Mouse (Mus musculus): Measurements from ENCODE around the gene Prkag2. TPM values are rescaled to one million over a fixed set of nuclear protein-coding genes. Genes with fewer than 3 reads are reported as not detected.
A peak's percentile ranks its signal among the peaks of the same experiment; 100 is the strongest.

Prkag2 gene
- polyA plus RNA-seq, 1 experiment from 2014 or later: 36.4 TPM

GRCm38 (mm10) chr5:25075623-25076022 lies 24.8 kb downstream of the Prkag2 start:
- H3K4me1 ChIP-seq (replicated peaks; ENCODE audit: insufficient read depth, low read length): 0 out of 2 replicates have a peak, but pooled peaks cover 4% of the 10 kb centered on the region
- no peak for TF ChIP-seq CTCF (IDR thresholded peaks at IDR 0.05; ENCODE audit: low read depth)
- no peak for DNase-seq (ENCODE audit: low spot score)
- H3K4me2 ChIP-seq (ENCODE audit: low read length): no peak overlapping the region
- H3K9me3 ChIP-seq (replicated peaks; ENCODE audit: low read length): no peaks in the 10 kb centered on the region
- H3K4me3 ChIP-seq (replicated peaks; ENCODE audit: low read depth, low read length): no peak overlapping the region
- no peaks in the 10 kb centered on the region for H3K27me3 ChIP-seq (ENCODE audit: insufficient read depth, low read length)
- WGBS: 52% methylated on average over 4 of the region's 4 CpGs
- H3K9ac ChIP-seq (ENCODE audit: low read depth, low read length): no peak overlapping the region
- H3K36me3 ChIP-seq (ENCODE audit: insufficient read depth, low read length): no peaks in the 10 kb centered on the region
- peak; percentile 68; the same call in 1 of the 2 replicates for ATAC-seq (replicated peaks; ENCODE audit: low FRiP score, low read depth)
- H3K27ac ChIP-seq: 0 out of 2 replicates have a peak overlapping the region, but pooled peaks have one; percentile 1

DNA sequence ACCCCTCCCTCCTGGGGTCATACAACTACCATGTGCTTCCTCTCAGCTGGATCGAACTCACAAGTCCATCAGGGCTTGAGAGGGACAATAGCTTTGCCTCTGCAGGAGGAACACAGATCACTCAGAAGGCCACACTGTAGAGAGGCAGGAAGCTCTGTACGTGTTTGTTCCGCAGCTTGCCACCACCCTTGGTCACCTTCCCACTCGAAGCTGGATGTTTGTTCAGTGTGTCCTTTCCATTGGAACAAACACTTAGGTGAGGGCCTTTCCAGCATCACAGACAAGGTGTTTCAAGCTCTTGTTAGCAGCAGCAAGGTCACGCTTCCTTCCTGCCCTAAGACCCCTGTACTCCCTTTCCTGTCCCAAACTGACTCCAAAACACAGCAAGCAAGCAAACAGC lies 30.6 kb downstream of the Prkag2 start:
- 54% methylated on average over 5 of the region's 5 CpGs for WGBS
- peaks cover 24% of the 10 kb centered on the region for H3K4me1 ChIP-seq (replicated peaks; ENCODE audit: insufficient read depth, low read length)
- DNase-seq (ENCODE audit: low spot score) (no peak), ATAC-seq (replicated peaks; ENCODE audit: low FRiP score, low read depth) (no peak)
- no peak overlapping the region for H3K4me2 ChIP-seq (ENCODE audit: low read length)
- H3K9me3 ChIP-seq (replicated peaks; ENCODE audit: low read length): no peaks in the 10 kb centered on the region
- no peak overlapping the region for H3K9ac ChIP-seq (ENCODE audit: low read depth, low read length)
- no peak overlapping the region for H3K4me3 ChIP-seq (replicated peaks; ENCODE audit: low read depth, low read length)
- TF ChIP-seq CTCF (IDR thresholded peaks at IDR 0.05; ENCODE audit: low read depth): no peak
- no peaks in the 10 kb centered on the region for H3K27me3 ChIP-seq (ENCODE audit: insufficient read depth, low read length)
- no peaks in the 10 kb centered on the region for H3K36me3 ChIP-seq (ENCODE audit: insufficient read depth, low read length)
- no peak overlapping the region for H3K27ac ChIP-seq

DNA sequence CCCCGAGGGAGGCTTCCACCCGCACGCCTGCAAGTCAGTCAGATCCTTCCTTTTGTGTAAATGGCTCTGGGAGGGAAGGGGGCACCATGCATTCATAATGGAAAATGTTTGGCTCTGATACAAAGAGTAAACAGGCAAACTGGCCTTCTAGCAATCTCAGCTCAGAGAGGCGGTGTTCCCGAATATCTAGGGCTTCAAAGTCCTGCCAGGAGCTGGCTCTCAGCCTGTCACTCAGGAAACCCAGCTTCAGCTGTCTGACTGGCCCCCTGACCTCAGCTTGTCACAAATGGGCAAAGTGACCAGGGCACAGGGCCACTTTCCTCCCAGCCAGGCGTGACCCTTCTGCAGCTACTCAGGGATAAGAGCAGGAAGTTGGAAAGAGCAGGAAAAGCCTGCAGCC lies 33.3 kb downstream of the Prkag2 start:
- Histone ChIP-seq H3K4me2 (ENCODE audit: low read length) (no peak overlapping the region), H3K4me3 (replicated peaks; ENCODE audit: low read depth, low read length) (no peak overlapping the region), H3K36me3 (ENCODE audit: insufficient read depth, low read length) (no peaks in the 10 kb centered on the region), H3K27ac (peak overlapping the region; percentile 77), H3K9ac (ENCODE audit: low read depth, low read length) (0 out of 2 replicates have a peak overlapping the region, but pooled peaks have one; percentile 27), H3K27me3 (ENCODE audit: insufficient read depth, low read length) (no peaks in the 10 kb centered on the region), H3K4me1 (replicated peaks; ENCODE audit: insufficient read depth, low read length) (peaks cover 30% of the 10 kb centered on the region), H3K9me3 (replicated peaks; ENCODE audit: low read length) (no peaks in the 10 kb centered on the region)
- TF ChIP-seq CTCF (IDR thresholded peaks at IDR 0.05; ENCODE audit: low read depth): no peak
- no peak; the same call in 1 of the 2 replicates for ATAC-seq (replicated peaks; ENCODE audit: low FRiP score, low read depth)
- DNase-seq (ENCODE audit: low spot score): peak; percentile 42
- WGBS: 11% methylated on average over 6 of the region's 6 CpGs

- H3K4me3 ChIP-seq (replicated peaks; ENCODE audit: low read depth, low read length): no peak overlapping the region
- no peaks in the 10 kb centered on the region for H3K36me3 ChIP-seq (ENCODE audit: insufficient read depth, low read length)
- TF ChIP-seq CTCF (IDR thresholded peaks at IDR 0.05; ENCODE audit: low read depth): no peak
- ATAC-seq (replicated peaks; ENCODE audit: low FRiP score, low read depth) (peak; percentile 60), DNase-seq (ENCODE audit: low spot score) (no peak)
- no peaks in the 10 kb centered on the region for H3K9me3 ChIP-seq (replicated peaks; ENCODE audit: low read length)
- H3K4me2 ChIP-seq (ENCODE audit: low read length): no peak overlapping the region
- no peak overlapping the region for H3K9ac ChIP-seq (ENCODE audit: low read depth, low read length)
- H3K27me3 ChIP-seq (ENCODE audit: insufficient read depth, low read length): no peaks in the 10 kb centered on the region
- H3K27ac ChIP-seq: peak overlapping the region; percentile 31; the same call in 1 of the 2 replicates
- peaks cover 30% of the 10 kb centered on the region for H3K4me1 ChIP-seq (replicated peaks; ENCODE audit: insufficient read depth, low read length)
- WGBS: 68% methylated on average over 8 of the region's 8 CpGs
These were observed 35.9 kb downstream of the Prkag2 start for GRCm38 (mm10) chr5:25064270-25065232.

GRCm38 (mm10) chr5:25062506-25063132 lies 37.8 kb downstream of the Prkag2 start:
- Histone ChIP-seq H3K27ac (peak overlapping the region; percentile 1; the same call in 1 of the 2 replicates), H3K4me1 (replicated peaks; ENCODE audit: insufficient read depth, low read length) (peaks cover 33% of the 10 kb centered on the region), H3K36me3 (ENCODE audit: insufficient read depth, low read length) (no peaks in the 10 kb centered on the region), H3K9me3 (replicated peaks; ENCODE audit: low read length) (no peaks in the 10 kb centered on the region), H3K27me3 (ENCODE audit: insufficient read depth, low read length) (no peaks in the 10 kb centered on the region), H3K4me3 (replicated peaks; ENCODE audit: low read depth, low read length) (no peak overlapping the region), H3K4me2 (ENCODE audit: low read length) (no peak overlapping the region), H3K9ac (ENCODE audit: low read depth, low read length) (no peak overlapping the region)
- ATAC-seq (replicated peaks; ENCODE audit: low FRiP score, low read depth) (no peak), DNase-seq (ENCODE audit: low spot score) (no peak)
- WGBS: 52% methylated on average over 17 of the region's 17 CpGs
- TF ChIP-seq CTCF (IDR thresholded peaks at IDR 0.05; ENCODE audit: low read depth): no peak
